Mouse (Mus musculus) retina, postnatal 1 day (tissue): ENCODE data around the gene Esr1.
A peak's percentile ranks its signal among the peaks of the same experiment; 100 is the strongest.

ENCODE experiments used
- DNase-seq: peaks from one replicate; pipeline ENCODE4 v3.0.0-alpha.2; 2012

The Esr1 gene

DNA sequence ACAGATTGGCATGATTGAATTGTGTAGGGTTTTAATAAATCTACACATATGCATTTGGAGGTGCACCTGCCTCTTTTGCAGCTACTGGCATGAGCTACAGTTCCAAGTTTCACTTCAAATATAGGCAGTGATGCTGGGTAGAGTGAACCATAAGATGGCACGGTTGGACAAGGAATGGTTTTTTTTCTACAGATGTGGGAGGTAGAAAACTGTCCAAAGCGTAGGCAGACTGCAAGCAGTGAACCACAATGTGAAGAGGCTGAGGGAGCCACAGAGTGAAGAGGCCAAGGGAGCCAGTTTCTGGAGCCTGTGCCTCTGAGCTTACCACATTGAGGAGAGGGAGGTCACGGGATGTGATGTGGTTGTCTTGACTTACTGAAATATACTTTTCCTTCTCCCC lies 238.5 kb downstream of the Esr1 start:
- no peak for DNase-seq

DNA sequence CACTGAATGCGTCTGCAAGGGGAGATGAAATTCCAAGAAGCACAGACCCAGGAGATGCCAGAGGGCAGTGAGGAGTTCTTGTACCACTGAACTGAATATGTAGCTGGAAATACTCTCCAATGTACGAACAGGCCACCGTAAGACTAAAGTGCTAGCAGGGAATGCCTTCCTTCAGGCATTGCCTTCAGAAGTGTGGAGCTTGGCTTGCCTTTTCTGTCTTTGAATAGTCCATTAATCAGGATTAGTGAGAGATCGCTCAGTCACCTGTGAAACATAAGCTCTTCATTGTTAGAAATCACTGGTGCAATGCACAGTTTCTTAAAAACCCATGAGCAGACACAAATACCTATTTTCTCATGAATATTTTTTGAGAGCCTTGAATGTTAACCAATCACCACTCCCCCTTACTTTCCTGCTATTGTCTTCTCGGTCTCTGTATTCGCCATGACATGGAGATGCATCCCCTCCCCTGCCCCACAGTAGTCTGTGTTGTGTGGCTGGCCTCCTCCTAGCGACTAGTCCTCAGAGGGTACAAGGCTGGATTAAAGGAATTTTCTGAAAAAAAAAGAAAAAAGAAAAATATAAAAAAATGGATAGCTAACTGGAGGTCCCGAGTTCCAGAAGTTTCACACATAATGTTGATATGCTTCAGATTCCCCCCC lies 263.8 kb downstream of the Esr1 start:
- DNase-seq, result no peak

DNA sequence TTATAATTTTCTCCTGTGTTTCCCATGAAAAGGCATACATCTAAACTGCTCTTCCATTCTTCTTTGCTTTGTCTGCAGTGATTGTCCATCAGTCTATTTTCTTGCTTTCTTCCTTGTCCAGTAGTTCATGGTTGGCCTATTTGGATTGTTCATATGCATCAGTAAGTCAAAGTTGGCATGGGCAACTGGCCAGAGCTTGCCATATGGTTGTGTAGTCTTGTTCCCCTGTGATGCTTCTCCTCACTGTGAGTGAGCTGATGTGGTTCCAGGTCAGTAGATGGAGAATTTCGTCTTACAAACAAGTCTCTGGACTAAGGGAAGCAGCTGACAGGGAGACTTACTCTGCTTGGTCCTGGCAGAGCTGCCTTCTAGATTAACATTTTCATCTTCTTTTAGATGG lies 270.0 kb downstream of the Esr1 start:
- DNase-seq, result peak; percentile 3

DNA sequence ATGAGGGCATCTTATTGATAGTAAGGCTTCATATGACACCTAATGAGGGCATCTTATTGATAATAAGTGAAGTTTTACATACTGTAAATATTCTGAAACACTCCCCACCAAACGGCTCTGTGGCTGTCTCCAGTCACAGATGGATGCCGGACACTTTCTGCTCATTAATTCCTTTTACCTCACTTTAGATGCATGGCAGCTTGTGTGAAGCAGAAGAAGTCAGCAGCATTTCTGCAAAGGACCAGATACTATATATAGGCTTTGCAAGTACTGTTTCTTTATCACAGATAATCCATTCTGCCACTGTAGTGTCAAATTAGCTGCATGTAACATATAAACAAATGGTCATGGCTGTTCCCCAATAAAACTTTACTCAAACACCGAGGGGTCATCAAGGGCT lies 274.1 kb downstream of the Esr1 start:
- DNase-seq, result no peak

DNA sequence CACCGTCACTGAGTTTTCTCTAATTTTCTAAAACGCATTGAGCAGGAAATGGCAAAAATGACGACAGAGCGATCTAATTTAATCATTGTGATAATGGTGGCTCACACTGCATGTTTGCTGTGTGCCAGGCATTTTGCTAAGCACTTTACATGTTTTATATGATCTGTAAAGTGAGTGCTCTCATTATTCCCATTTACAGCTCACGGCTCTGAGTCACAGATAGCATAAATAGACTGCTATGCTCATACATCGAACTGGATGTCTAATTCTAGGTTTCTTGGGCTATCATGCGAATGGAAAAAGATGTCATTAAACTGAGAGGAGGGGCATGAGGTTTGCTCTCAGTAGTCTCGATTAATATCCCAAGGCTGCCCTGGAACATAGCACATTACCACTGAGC lies 274.6 kb downstream of the Esr1 start:
- DNase-seq, result no peak

DNA sequence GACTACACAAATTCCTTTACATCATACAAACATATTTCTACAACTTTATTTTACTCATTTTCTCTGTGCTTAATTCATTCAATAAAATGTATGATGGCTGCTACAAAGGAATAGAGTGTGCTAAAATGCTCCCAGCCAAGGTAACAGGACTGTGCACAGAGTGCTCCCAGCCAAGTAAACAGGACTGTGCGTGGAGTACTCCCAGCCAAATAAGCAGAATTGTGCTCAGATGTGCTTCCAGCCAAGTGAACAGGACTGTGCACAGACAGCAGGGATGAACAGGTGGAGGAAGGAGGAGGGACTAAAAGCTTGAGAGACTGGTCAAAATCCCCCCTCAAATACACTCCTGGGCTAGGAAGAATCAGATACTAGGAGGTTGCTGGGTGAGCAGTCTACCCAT lies 282.1 kb downstream of the Esr1 start:
- DNase-seq, result no peak

DNA sequence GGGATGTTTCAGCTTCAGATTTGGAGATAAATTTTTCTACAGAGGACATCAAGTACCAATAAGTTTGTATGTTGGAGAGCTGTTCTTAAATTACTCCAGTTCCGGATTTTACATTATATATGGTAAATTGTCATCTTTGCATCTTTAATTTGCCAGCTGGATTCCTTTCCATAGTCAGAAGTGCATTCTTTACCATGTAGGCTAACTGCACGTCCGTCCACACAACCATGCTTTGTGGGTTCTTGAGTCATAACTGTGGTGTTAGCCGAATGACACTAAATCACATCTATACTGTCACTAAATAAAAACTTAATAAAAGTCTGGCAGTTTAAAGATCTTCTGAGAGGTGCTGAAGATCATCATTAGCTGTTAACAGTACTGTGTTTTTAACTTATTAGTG lies 286.4 kb downstream of the Esr1 start:
- no peak for DNase-seq

DNA sequence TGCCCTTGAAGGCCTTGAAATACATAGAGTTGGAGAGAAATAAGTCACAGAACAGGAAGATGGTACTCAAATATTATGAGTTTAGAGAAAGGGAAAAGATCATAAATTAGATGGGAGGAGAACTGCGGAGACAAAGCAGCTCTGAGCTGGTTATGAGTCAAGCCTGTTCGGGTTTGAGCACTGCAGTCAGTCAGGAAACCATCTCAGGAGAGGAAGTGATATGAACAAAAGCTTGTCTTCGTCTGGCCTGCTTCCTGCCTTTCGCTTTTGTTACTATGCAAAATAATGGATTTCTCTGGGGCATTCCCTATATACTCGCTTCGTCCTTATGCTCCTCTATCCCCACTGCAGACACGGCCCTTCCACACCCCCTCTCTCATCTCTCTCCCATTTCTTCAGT lies 288.9 kb downstream of the Esr1 start:
- DNase-seq, result no peak

DNA sequence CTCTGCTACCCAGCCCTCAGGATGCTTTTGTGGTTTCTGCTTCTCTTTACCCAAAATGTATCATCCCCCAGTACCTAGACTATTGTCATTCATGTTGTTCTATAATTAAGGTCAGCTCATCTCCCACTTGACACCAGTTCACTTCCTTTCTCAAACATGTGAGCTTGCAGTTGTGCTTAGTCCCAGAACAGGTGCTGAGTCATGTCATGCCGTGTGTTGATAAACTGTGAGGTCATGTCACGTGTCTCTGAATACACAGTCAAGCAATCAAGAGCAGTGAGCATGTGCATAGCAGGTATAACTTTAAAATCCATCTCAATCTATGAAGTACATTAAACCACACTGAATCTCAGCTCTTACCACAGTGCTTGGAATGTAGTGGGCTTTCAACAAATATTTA lies 297.9 kb downstream of the Esr1 start:
- no peak for DNase-seq

DNA sequence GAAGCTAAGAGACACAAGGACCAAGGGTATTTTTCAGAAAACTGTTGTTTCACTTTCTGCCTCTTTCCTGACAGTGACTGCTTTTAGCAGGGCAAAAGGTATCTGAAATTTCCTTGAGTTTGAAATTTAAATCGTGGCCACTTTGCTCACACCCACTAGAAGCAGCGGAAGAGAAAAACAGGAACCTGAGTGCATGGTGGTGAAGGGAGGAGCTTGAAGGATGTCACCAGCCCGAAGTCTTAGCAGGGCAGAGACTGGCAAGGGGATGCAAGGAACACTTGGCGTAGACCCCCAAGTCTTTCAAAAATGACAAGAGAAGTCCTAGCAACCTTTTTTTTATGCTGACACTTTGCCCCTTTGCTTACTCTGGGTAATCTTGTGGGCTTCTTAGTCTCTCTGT lies 299.1 kb downstream of the Esr1 start:
- DNase-seq, result no peak

DNA sequence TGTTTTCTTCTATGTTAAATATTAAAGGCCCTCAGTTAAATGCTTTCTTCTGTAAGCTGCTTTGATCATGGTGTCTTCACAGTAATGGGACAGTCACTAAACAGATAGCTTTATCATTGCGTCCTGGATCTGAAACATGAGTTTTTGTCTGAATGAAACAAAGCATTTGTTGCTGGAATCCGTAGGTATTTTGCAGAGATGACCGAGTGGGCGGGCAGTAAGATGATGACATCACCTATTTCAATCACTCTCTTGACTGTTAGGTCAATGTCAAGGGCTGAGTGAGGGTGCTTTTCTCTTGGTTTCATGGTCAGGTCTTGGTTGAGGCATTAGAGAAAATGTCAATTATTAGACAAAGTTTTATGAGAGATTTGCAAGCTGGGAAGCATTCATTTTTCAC lies 307.7 kb downstream of the Esr1 start:
- DNase-seq, result no peak

DNA sequence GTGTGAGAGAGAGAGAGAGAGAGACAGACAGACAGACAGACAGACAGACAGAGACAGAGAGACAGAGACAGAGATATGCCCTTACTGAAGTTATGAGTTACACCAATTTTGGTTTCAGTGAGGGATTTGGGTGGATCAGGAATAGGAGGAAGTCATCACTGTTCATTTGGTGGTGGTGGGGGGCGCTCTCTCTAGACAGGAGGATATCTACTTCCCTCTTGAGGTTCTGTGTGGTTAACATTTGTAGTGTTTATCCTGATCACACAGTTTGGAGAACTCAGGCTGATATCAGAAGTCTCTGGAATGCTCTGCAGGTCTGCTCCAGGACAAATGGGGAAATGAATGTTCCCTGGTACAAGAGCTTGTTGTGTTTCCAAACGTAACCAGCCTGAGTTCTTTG lies 312.2 kb downstream of the Esr1 start:
- no peak for DNase-seq

DNA sequence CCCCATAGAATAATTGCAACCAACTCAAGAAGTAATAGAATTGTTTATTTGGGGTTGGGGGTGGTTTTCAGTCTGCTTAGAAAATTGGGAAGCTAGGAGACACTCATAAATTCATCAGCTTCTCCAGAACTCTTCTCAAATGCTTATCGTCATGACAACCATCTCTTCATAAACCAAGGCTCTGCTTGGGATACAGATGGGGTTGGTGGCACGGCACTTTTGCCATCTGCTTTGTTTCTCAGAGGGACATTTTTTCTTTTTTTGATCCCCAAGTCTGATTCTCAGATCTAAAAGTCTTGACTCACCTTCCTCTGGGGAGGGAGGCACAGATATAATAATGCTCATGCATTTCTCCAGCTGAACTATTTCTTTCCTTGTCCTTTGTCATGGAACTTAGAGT lies 313.0 kb downstream of the Esr1 start:
- no peak for DNase-seq

DNA sequence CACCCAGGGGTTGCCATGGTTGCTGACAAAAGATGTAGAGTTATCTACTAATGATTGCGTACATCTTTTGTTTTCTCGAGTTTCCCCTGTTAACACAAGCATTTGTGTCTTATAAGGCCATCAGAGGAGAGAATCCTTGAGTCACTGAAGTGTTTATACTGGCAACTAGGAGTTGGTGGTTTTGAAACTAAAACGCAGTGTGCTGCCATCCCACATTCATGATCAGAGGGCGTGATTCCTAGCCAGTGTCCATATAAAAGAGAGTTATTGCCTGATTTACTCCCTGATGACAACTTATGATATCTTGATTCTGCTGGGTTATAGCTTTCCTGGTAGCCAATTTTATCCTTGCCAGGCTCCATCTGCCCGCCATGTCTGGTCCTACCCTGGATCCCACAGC lies 331.8 kb downstream of the Esr1 start:
- DNase-seq, result no peak

DNA sequence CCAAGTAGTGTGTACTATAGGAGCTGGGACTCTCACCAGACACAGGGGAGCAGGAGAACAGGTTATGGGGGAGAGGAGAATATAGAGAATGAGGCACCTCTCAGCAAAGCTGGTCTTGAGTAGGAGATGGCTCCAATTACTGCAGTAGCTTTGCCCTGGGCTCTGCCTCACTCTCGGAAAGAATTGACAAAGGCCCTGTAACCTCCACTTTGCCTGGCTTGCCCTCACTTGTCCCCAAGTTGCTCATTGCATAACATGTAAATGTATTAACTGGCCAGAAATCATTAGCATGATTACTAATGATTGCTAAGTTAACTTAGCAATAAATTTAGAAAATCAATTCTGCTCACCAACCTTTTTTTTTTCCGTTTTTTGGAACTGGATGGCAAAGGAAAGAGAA lies 333.3 kb downstream of the Esr1 start:
- DNase-seq, result no peak

DNA sequence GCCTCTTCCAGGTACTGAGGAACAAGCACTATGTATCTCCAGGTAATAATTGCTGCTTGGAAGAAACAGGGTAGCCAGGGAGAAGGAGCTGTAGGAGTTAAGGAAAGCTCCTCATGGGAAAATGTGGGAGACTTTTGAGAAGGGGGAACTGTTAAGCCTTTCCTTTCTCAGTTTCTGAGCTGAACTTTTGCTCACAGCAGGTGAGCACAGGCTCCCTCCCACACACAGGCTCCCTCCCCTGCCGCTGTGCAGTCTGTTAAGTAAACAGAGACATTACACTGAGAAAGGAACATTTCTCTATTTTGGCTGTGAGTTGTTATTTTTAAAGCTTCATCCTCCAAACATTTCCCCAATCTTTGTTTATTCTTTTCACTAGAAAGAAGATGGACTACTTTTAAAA lies 354.4 kb downstream of the Esr1 start:
- no peak for DNase-seq

DNA sequence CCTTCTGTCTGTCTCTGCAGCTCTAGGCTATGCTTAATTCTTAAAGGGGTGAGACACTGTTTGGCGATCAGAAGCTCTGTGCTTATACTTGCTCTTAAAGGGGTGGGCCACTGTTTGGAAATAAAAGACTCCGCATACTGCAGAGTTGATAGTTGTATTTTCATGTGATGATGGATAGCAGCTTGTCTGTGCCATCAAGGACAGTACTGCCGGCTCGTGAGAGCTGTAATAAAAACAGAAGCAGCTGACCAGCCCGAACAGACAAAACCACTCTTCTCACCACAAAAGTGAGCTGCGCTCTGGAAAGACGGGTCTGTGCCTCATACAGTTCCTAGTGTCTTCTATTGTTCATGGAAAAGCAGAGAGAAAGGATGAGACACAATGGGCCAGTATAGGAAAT lies 359.8 kb downstream of the Esr1 start:
- no peak for DNase-seq

DNA sequence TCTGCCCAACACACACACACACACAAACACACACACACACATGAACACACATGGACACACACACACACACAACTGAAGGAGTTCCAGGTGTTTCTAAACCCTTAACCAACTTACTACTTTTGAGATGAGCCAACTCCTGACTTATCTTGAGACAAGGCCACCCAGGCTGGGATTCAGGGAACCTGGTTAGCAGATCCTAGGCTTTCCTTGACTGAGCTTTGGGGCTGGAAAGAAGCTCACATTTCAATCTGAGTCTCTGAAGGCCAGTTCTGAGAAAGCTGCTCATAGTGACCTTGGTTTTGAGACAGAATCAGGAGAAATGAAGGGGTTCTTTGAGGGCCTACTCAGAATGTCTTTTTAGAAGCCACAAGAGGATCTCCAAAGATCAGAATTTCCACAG lies 360.2 kb downstream of the Esr1 start:
- DNase-seq, result no peak

DNA sequence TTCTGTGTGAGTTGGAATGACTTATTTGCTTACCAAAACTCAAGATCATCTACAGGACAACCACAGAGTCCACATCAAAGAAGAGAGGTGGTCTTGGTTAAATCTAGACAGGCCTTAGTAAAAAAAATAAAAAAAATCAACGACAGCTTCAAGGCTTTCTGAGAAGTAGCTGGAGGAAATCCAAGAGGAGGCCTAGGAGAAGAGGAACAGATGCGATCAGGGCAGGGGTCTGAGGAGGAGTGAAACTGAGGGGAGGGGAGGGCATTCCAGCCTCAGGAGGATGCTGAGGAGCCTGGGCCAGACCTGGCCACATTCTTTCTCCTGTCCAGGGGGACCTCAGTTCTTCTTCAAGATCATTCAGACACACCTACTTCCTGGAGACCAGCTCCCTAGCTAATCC lies 360.6 kb downstream of the Esr1 start:
- no peak for DNase-seq

DNA sequence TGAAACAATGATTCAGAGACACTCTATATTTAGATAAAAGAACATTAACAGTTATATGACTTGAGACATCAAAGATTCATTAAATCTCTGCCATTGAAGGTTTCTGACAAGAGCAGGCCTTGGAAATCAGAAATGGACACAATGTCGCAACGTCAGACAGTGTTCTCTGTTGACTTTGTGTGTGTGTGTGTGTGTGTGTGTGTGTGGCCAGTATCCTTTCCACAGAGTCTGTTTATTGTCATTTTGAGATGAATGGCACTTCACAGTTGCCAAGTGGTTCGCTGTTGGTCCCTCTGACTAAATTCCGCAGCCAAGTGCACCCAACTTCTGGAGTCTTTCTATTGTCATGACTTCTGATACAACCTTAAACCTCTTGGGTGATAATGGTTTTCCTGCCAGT lies 362.9 kb downstream of the Esr1 start:
- no peak for DNase-seq

DNA sequence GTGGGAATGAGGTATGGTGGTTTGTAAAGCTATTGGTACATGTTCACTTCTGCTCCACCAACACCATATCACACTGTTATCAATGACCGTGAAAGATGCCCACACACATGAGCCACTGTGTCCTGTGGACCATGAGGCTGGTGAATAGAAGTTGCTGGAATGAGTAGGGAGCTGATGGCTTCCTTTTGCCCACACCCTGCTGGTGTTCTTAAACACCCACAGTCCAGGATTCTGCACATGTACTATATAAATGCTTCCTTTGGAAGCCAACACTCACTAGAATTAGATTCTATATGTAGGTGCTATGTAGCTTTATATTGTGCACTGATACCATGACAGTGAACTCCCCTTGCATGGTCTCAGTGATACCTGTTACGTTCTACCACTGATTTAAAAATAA lies 365.2 kb downstream of the Esr1 start:
- no peak for DNase-seq

DNA sequence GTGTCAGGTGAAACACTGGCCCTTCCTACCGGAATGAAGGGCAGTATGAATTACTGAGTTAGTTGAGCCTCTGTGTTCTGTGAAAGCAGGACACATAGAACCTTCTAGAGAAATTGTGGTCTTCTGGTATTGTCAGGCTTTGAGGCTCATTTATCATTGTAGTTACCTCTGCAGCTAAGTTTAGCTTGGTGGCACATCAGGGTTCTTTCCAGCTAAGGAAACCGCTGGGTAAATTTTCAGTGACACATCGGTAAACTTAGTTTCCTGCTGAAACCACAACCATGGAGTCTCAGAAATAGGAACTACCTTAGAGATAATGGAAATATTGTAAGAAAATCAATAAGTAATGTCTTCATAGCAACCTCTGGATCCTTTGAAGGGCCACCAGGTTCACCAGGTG lies 366.0 kb downstream of the Esr1 start:
- no peak for DNase-seq

DNA sequence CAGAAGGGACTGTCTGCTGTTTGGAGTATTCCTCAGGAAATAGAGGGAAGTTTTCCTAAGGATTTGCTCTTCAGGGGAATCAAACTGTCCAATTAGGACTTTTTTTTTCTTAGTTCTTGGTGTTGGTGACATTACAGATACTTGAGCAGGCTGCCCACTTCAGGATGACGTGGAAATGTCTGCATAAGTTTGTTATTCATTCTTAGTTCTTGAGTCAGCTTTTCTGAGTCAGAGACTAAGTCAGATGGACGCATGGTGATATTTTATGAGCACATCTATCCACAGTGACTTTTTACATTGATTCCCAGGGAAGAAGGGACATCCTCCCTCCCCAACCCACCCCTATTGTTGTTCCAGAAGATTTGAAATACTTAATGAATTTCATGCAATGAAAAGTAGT lies 372.5 kb downstream of the Esr1 start:
- no peak for DNase-seq

DNA sequence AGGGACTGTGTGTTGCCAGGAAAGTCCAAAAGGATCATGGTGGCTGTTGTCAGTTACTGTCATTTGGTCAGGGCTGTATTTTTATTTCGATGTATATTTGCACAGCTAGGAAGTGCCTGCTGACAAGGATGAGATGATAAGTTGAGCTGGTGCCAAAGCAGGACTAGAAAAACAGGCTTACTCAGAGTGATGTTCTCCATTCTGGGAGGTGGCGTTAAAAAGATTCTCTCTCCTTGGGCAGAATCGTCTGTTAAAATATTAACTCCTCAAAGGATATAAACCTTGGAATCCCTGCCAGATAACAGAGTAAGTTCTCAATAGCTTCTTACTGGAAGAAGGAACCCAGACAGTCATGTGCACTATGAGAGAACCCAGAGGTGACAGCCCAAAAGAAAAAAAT lies 382.4 kb downstream of the Esr1 start:
- DNase-seq, result no peak

DNA sequence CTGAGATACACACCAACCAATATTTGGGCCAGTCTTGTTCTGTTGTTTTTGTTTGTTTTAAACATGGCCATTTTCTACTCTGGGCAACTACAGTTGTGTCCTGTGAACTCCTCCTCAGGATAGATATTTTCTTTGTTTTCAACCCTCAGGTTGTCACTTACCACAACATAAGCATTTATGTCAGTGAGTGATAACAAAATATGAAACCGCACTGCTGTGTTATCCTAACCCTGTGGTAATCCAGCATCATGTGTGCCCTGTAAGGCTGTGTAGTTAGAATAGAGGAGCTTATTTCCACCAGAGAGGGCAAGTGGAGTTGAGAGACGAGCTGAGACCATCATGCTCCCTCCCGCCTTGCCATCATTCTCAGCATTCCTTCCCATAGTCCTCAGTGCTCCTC lies 385.2 kb downstream of the Esr1 start:
- no peak for DNase-seq

DNA sequence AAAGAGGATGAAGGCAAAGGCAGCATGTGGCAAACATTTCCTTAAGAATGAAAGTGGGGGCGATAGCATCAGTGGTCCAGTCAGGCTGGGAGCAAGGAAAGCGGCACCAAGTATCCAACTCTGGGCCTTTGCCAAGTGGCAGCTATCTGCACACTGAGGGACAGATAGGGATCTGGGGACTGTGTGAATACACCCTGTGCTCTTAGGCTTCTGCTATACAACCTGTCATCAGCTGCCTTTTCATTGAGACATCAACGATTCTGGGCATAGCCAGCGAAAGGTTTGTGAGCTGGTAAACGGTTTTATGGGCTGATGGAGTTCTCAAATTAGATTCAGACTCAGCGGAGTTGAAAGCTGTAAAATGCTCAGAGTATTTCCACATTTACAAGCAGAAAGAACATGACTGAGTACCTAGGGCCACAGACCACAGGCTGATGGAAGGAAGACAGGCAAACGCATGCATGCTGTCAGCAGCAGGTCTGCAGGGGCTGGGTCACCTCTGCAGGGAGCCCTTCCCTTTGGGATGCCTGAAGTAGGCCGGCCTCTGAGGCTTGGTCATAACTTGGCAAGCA lies 397.5 kb downstream of the Esr1 start:
- DNase-seq, result peak; percentile 2
